Mouse (Mus musculus) heart, adult 2 months (tissue): Measurements from ENCODE around the gene Ccdc162.

ENCODE experiments used
- CTCF ChIP-seq: fragments of 200-600 bp; IDR thresholded peaks from 2 replicates; pipeline ENCODE4 v1.8.1; 2022; ENCODE audit warnings: antibody characterized with exemption, mild to moderate bottlenecking, moderate library complexity
- EP300 ChIP-seq: fragments of 200-500 bp; IDR thresholded peaks from 2 replicates; pipeline ENCODE4 v1.6.1; 2011; ENCODE audit warnings: low read depth, low read length, control low read depth; ENCODE audit not compliant: insufficient read depth
- POLR2A ChIP-seq: fragments of 200-500 bp; IDR thresholded peaks from 2 replicates; pipeline ENCODE4 v1.6.1; 2011; ENCODE audit warnings: mild to moderate bottlenecking, low read depth, low read length, control low read depth; ENCODE audit not compliant: insufficient read depth

DNA sequence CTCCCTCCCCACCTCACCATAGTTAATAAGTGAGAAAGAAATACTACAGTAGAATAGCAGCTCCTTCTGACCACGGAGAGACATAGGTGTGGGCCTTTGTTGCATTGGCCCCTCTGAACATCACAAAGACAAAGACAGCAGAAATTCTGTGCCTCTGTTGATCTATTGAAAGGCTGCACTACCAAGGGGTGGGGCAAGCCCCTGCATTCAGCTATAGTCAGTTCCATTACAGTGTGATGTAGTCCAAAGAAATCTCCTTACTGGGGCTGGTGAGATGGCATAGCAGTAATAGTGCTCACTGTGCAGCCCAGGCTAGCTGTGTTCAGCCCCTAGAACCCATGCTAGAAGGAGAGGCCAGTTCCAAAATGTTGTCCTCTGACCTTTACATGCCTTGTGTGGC lies 211.4 kb downstream of the Ccdc162 start:
- no peak for TF ChIP-seq POLR2A
- no peak for TF ChIP-seq CTCF
- no peak for TF ChIP-seq EP300
